Mouse (Mus musculus) stomach, embryonic 14.5 days (tissue): ENCODE measurements around the gene Arhgap24. TPM values are rescaled to one million over a fixed set of nuclear protein-coding genes. Genes with fewer than 3 reads are reported as not detected.
A peak's percentile ranks its signal among the peaks of the same experiment; 100 is the strongest.

Experiments
- ATAC-seq: fragments of 200-750 bp; cut with Nextera tagmentation; 2 replicates; pipeline ENCODE4 v1.8.0; 2017; ENCODE audit warnings: low read depth, moderate TSS enrichment; ENCODE audit not compliant: insufficient number of reproducible peaks, insufficient read depth, low FRiP score
- H3K27ac ChIP-seq: fragments of 300-500 bp; sonication (generic); 2 replicates; pipeline ENCODE4 v1.5.1; 2014; ENCODE audit warnings: mild to moderate bottlenecking, low read length, moderate library complexity, mixed read lengths
- H3K27me3 ChIP-seq: fragments of 300-500 bp; sonication (generic); 2 replicates; pipeline ENCODE4 v1.6.1; 2014; ENCODE audit warnings: low read length, control low read depth, mixed read lengths; ENCODE audit not compliant: control insufficient read depth, insufficient read depth
- H3K36me3 ChIP-seq: fragments of 300-500 bp; sonication (generic); 2 replicates; pipeline ENCODE4 v1.6.1; 2014; ENCODE audit warnings: mild to moderate bottlenecking, control low read depth, low read length, moderate library complexity, mixed read lengths; ENCODE audit not compliant: control insufficient read depth, insufficient read depth
- H3K4me1 ChIP-seq: fragments of 300-500 bp; sonication (generic); 2 replicates; pipeline ENCODE4 v1.6.1; 2014; ENCODE audit warnings: low read length, control low read depth, mixed read lengths; ENCODE audit not compliant: control insufficient read depth, insufficient read depth
- H3K4me2 ChIP-seq: fragments of 300-500 bp; sonication (generic); replicated peaks from 2 replicates; pipeline ENCODE4 v1.6.1; 2014; ENCODE audit warnings: low read depth, low read length, control low read depth
- H3K4me3 ChIP-seq: fragments of 300-500 bp; sonication (generic); 2 replicates; pipeline ENCODE4 v1.5.1; 2014; ENCODE audit warnings: low read depth, low read length, control low read depth
- H3K9ac ChIP-seq: fragments of 300-500 bp; sonication (generic); replicated peaks from 2 replicates; pipeline ENCODE4 v1.6.1; 2014; ENCODE audit warnings: low read depth, mild to moderate bottlenecking, control low read depth, low read length, moderate library complexity, mixed read lengths
- H3K9me3 ChIP-seq: fragments of 300-500 bp; sonication (generic); 2 replicates; pipeline ENCODE4 v1.6.1; 2016; ENCODE audit warnings: low read depth, low read length, control low read depth; ENCODE audit not compliant: control insufficient read depth
- WGBS: fragments of 180-500 bp; shearing (Covaris S2); extraction: QIAGEN DNeasy Blood & Tissue Kit; methylation state at CpG from one replicate; pipeline ENCODE4 v1.1.7; 2014; 5-methylcytosine and 5-hydroxymethylcytosine counted together
- polyA plus RNA-seq: library from polyadenylated mRNA; unstranded; fragments of >200 nt; fragmentation: Nextera tagmentation; extraction: Ambion mirVana; gene quantifications from 2 replicates; pipeline ENCODE4 v1.2.1, GENCODE M21; 2014

Arhgap24 gene
- polyA plus RNA-seq, 1 experiment from 2014 or later, result 27.3 TPM

- no peak overlapping the region for H3K4me2 ChIP-seq
- H3K4me1 ChIP-seq, result peaks cover 18% of the 10 kb centered on the region
- no peak overlapping the region for H3K4me3 ChIP-seq
- H3K27ac ChIP-seq, result no peak overlapping the region
- H3K36me3 ChIP-seq, result no peaks in the 10 kb centered on the region
- no peaks in the 10 kb centered on the region for H3K27me3 ChIP-seq
- ATAC-seq, result 0 out of 2 replicates have a peak, but pooled peaks have one; percentile 12
- 49% methylated on average over 4 of the region's 4 CpGs for WGBS
- H3K9me3 ChIP-seq, result no peaks in the 10 kb centered on the region
- no peak overlapping the region for H3K9ac ChIP-seq
Observed at GRCm38 (mm10) chr5:102726985-102727384, 245.8 kb downstream of the Arhgap24 start.

- Histone ChIP-seq H3K4me1 (peaks cover 18% of the 10 kb centered on the region), H3K27ac (no peak overlapping the region), H3K9me3 (no peaks in the 10 kb centered on the region), H3K27me3 (no peaks in the 10 kb centered on the region), H3K9ac (no peak overlapping the region), H3K4me3 (no peak overlapping the region), H3K4me2 (no peak overlapping the region), H3K36me3 (no peaks in the 10 kb centered on the region)
- ATAC-seq, result no peak
Observed at GRCm38 (mm10) chr5:102728531-102728930, 247.3 kb downstream of the Arhgap24 start.

DNA sequence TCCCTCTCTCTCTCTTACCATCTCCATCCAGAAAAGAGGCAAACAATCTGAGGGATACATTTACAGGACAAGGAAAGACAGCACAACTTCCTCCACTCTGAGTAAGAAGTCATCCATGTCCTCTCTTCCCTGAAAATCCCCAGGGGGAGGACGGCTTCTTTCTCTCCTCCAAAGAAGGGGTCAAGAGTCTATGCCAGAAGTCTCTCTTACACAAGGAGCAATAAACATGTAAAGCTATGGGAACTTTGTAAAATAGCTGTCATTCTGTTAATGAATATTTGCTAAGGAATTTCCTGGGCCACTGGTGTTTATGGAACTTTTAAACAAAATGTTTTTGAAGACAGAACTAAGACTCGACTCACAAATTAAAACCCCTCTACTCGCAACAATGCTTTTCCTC lies 248.3 kb downstream of the Arhgap24 start:
- Histone ChIP-seq H3K9me3 (no peaks in the 10 kb centered on the region), H3K4me1 (peaks cover 11% of the 10 kb centered on the region), H3K4me2 (no peak overlapping the region), H3K4me3 (no peak overlapping the region), H3K36me3 (no peaks in the 10 kb centered on the region), H3K9ac (no peak overlapping the region), H3K27me3 (no peaks in the 10 kb centered on the region), H3K27ac (peak overlapping the region; percentile 59; the same call in 1 of the 2 replicates)
- WGBS, result 27% methylated on average over 3 of the region's 3 CpGs
- ATAC-seq, result no peak

DNA sequence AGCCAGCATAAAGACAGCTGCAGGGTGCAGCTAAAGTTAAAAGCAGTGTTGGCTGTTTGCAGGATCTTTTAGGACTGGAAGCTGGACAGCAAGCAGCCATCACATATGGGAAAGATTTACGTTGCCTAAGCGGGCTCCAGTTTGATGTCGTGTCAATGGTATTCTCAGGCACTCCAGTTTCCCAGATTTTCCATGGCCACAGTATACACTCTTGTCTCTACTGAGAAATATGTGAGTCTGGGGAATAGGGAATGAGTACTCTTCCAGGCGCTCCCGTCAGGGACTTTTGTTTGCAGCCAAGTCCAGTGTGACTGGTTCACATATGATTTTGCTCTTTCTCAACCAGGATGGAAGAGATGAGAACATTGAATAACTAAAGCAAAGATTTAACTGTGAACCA lies 254.9 kb downstream of the Arhgap24 start:
- Histone ChIP-seq H3K9ac (no peak overlapping the region), H3K4me3 (no peak overlapping the region), H3K27me3 (no peaks in the 10 kb centered on the region), H3K4me2 (no peak overlapping the region), H3K4me1 (peaks cover 4% of the 10 kb centered on the region; the same call in 1 of the 2 replicates), H3K36me3 (no peaks in the 10 kb centered on the region), H3K27ac (peak overlapping the region; percentile 61), H3K9me3 (no peaks in the 10 kb centered on the region)
- 53% methylated on average over 5 of the region's 5 CpGs for WGBS
- ATAC-seq, result no peak

- Histone ChIP-seq H3K36me3 (no peaks in the 10 kb centered on the region), H3K4me3 (no peak overlapping the region), H3K4me1 (0 out of 2 replicates have a peak, but pooled peaks cover 7% of the 10 kb centered on the region), H3K4me2 (no peak overlapping the region), H3K27ac (no peak overlapping the region), H3K9ac (no peak overlapping the region), H3K27me3 (no peaks in the 10 kb centered on the region), H3K9me3 (no peaks in the 10 kb centered on the region)
- 46% methylated on average over 5 of the region's 5 CpGs for WGBS
- no peak for ATAC-seq
Observed at GRCm38 (mm10) chr5:102742554-102743255, 261.5 kb downstream of the Arhgap24 start.

GRCm38 (mm10) chr5:102743436-102743835 lies 262.2 kb downstream of the Arhgap24 start:
- H3K9ac ChIP-seq, result no peak overlapping the region
- H3K27ac ChIP-seq, result no peak overlapping the region
- H3K4me2 ChIP-seq, result no peak overlapping the region
- 0 out of 2 replicates have a peak, but pooled peaks cover 7% of the 10 kb centered on the region for H3K4me1 ChIP-seq
- H3K4me3 ChIP-seq, result no peak overlapping the region
- no peaks in the 10 kb centered on the region for H3K36me3 ChIP-seq
- no peak for ATAC-seq
- WGBS, result 43% methylated on average over 3 of the region's 3 CpGs
- no peaks in the 10 kb centered on the region for H3K9me3 ChIP-seq
- no peaks in the 10 kb centered on the region for H3K27me3 ChIP-seq

DNA sequence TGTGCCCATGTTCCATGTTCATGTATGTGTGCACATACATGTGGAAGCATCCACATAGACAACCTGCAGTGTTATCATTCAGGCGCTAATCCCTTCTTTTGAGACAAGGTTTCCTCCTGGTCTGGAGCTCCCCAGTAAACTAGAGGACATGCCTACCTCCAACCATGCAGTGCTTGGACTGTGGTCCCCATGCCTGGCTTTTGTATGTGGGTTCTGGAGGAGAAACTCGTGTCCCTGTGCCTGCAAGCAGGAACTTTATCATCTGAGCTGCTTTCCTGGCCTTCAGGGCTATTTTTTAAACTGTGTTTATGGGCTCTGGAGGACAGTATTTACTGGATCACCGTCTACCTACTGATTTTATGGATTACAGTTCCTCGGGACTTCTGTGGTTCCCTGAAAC lies 262.9 kb downstream of the Arhgap24 start:
- 65% methylated on average over 4 of the region's 4 CpGs for WGBS
- Histone ChIP-seq H3K4me3 (no peak overlapping the region), H3K36me3 (no peaks in the 10 kb centered on the region), H3K4me1 (peaks cover 10% of the 10 kb centered on the region), H3K4me2 (no peak overlapping the region), H3K9me3 (no peaks in the 10 kb centered on the region), H3K27ac (no peak overlapping the region), H3K27me3 (no peaks in the 10 kb centered on the region), H3K9ac (no peak overlapping the region)
- no peak for ATAC-seq

GRCm38 (mm10) chr5:102748146-102748545 lies 267.0 kb downstream of the Arhgap24 start:
- 83% methylated on average over 9 of the region's 9 CpGs for WGBS
- no peak overlapping the region for H3K4me3 ChIP-seq
- H3K9me3 ChIP-seq, result no peaks in the 10 kb centered on the region
- no peak for ATAC-seq
- H3K4me1 ChIP-seq, result peaks cover 31% of the 10 kb centered on the region
- H3K4me2 ChIP-seq, result no peak overlapping the region
- no peaks in the 10 kb centered on the region for H3K27me3 ChIP-seq
- H3K27ac ChIP-seq, result no peak overlapping the region
- no peaks in the 10 kb centered on the region for H3K36me3 ChIP-seq
- no peak overlapping the region for H3K9ac ChIP-seq

GRCm38 (mm10) chr5:102749020-102749419 lies 267.8 kb downstream of the Arhgap24 start:
- no peaks in the 10 kb centered on the region for H3K9me3 ChIP-seq
- H3K27ac ChIP-seq, result no peak overlapping the region
- H3K4me1 ChIP-seq, result peaks cover 28% of the 10 kb centered on the region
- H3K27me3 ChIP-seq, result no peaks in the 10 kb centered on the region
- H3K4me2 ChIP-seq, result no peak overlapping the region
- no peaks in the 10 kb centered on the region for H3K36me3 ChIP-seq
- H3K9ac ChIP-seq, result no peak overlapping the region
- no peak for ATAC-seq
- H3K4me3 ChIP-seq, result no peak overlapping the region
- 30% methylated on average over 8 of the region's 8 CpGs for WGBS
